Mouse (Mus musculus): ENCODE measurements around the gene Slc35g1. TPM values are rescaled to one million over a fixed set of nuclear protein-coding genes. Genes with fewer than 3 reads are reported as not detected.

Gene Slc35g1
- total RNA-seq, 2 experiments from 2014 or later, result 15.1 to 18.4 TPM

Other genes starting within 250 kb of the Slc35g1 start
- gene Fra10ac1, start 171.8 kb upstream of the Slc35g1 start, total RNA-seq (2021), result 10 to 100 TPM; 13.4 to 18.8 TPM
- gene Lgi1, start 131.4 kb upstream of the Slc35g1 start, total RNA-seq (2021), result 1 to 10 TPM; 3.2 to 5.8 TPM
- 10 to 100 TPM in 1 of 2 experiments, 1 to 10 TPM in 1; 8.8 to 11.0 TPM for gene Plce1, start 85.1 kb downstream of the Slc35g1 start, total RNA-seq (2021)